Mouse (Mus musculus) thymus, postnatal 25 days (tissue): ENCODE data around the gene Ttc5.
"Not testable (repeated sequence)": the region's sequence is repeated elsewhere in the genome, so short reads cannot be mapped to it uniquely, and the experiment has no call there.

Experiments used
- DNase-seq: peaks from one replicate; pipeline ENCODE4 v3.0.0; 2022

The Ttc5 gene

DNA sequence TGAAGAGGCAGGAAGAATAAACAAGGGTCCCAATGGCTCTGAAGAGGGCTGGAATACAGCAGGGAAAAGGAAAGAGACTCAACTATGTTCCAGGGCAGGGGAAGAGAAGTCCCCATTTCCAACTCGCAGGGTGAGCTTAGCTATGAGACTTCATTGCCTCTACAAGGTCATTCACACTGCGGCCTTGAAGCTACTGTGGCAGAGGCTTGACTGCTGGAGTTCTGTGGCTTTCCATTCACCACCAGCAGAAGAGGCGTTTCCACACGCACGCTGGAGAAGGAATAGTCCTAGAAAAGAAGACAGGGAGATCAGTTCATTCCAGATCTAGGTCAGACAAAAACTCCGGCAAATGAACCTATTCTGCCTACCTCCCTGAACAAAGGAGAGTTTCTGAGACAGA lies 19.6 kb downstream of the Ttc5 start:
- DNase-seq, result no peak

DNA sequence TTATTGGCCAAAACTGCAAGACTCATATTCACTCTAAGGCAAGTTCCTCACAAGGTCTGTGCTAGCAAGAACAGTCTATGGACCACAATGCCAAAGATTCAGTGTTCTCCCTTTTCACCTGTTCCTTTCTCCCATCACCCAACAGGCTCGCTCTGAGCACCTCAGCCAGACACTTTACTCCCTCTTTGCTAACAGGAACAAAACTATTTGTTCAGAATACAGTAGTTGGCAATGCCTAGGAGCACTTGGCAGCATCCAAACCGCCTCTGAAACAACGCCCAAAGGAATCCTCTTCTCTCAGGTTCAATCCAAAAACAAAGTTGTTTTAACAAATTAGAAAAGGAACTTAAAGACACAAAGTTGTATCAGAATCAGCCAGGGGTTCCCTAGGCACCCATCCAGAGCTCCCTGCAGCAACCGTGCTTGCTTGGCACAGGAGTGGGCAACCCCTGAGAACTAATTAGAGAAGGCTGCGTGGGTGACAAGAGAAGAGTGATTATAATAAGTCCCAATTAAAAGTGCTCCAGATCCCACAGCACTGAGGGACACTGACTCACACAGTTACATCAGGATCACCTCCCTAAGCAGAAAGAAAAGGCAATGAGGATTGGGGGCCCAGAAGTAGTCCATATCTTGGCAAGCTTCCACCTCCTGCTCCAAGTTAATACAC lies 26.8 kb downstream of the Ttc5 start:
- DNase-seq, result no peak

DNA sequence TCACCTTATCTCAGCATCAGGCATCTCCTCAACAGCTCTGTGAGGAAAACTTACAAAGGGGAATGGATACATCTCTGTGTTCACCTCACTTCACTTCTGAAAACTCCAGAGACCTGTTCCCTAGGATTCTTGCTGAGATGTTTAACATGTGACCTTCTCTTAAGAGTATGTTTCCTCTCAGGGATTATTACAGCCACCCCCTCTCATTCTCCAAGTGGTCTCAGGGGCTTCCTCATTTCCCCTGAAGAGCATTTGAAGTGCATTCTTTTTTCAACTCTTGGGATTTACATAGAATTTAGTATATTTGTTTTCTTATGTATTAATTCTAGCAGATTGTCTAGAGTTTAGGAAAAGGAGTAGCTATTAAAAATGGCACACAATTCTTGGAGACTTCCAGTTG lies 40.3 kb downstream of the Ttc5 start, which contains the start of gene Olfr749:
Gene Olfr749 (minus strand): TSS at position 101 of the 400 bp plus-strand sequence.
- DNase-seq, result no peak

DNA sequence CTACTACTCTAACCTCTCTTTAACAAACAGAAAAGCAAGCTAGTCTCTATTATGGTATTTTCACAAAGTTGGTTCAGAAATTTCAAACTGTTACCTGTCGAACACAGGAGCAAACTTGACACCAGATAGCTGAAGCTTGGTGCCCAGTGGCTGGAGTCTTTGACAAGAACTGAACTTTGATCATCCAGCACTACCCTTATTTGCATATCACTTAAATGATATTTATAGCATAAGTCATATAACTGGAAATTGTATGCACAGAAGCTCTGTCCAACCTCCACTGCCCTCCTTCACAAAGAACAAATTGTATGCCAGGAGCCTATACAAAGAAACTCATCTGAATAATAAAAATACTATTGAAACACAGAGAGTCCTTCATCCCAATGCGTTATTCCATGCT lies 43.7 kb downstream of the Ttc5 start:
- DNase-seq, result no peak

DNA sequence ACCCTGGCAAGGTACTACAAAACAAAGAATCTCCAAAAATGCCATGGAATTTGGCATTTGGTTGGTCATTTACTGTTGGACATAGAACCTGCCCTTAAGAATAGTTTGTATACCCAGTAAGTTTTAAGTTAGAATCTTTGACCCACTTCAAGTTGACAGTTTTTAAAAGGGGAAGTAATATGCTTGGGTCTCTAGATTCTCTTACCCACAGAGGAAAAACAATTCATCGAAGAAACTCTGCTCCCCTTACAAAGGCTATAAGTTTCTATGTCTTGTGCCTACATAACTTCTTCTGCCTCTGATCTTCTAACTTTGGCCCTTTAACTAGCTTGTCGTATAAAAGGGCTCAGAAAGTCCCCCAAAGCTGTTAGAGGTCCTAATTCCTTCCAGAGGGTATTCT lies 45.0 kb downstream of the Ttc5 start:
- no peak for DNase-seq

DNA sequence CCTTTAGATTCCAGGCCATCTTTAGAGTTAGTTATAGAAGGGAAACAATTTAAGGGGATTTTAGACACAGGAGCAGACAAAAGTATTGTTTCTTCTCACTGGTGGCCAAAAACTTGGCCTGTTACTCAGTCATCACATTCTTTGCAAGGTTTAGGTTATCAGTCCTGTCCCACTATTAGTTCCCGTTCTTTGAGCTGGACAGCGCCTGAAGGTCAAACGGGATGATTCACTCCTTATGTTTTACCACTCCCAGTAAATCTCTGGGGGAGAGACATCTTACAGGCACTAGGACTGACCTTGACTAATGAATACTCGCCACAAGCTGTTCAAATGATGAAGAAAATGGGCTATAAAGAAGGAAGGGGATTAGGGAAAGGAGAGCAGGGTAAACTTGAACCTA lies 62.9 kb downstream of the Ttc5 start:
- not testable (repeated sequence) for DNase-seq

DNA sequence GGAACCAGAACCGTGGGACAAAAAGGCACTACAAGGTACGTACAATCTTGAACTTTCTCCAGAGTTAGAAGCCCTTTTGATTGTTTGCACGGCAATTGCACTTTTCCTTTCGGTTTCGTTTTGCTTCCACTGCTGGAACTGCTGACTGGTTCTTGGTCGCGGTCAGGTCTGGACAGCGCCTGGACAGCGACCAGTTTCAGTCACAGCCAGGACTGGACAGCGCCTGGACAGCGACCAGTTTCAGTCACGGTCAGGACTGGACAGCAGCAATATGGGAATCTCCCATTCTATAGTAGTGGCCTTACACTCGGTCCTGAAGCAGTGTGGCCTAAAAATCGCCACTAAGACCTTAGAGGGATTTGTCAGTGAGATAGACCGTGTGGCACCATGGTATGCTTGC lies 65.4 kb downstream of the Ttc5 start:
- DNase-seq, result not testable (repeated sequence)
